Mouse (Mus musculus): ENCODE measurements around the gene 1700016H13Rik. TPM values are rescaled to one million over a fixed set of nuclear protein-coding genes. Genes with fewer than 3 reads are reported as not detected.

1700016H13Rik gene
- polyA plus RNA-seq, 1 experiment from 2014 or later, result 0.41 TPM

GRCm38 (mm10) chr5:103677894-103678293 lies 22.1 kb upstream of the 1700016H13Rik start:
- Histone ChIP-seq H3K27ac (no peak overlapping the region), H3K4me3 (replicated peaks; ENCODE audit: low read length) (no peak overlapping the region), H3K9me3 (ENCODE audit: control insufficient read depth, low read length) (no peaks in the 10 kb centered on the region), H3K4me2 (replicated peaks) (no peak overlapping the region), H3K27me3 (ENCODE audit: control insufficient read depth, insufficient read depth, low read length) (no peaks in the 10 kb centered on the region), H3K9ac (no peak overlapping the region), H3K4me1 (replicated peaks; ENCODE audit: control insufficient read depth, insufficient read depth, low read length) (no peaks in the 10 kb centered on the region), H3K36me3 (replicated peaks; ENCODE audit: control insufficient read depth, insufficient read depth) (no peaks in the 10 kb centered on the region)
- DNase-seq (ENCODE audit: low spot score) (no peak), ATAC-seq (ENCODE audit: low FRiP score) (no peak)
- WGBS, result 87% methylated on average over 6 of the region's 6 CpGs

- Histone ChIP-seq H3K27ac (no peak overlapping the region), H3K27me3 (ENCODE audit: control insufficient read depth, insufficient read depth, low read length) (no peaks in the 10 kb centered on the region), H3K4me1 (replicated peaks; ENCODE audit: control insufficient read depth, insufficient read depth, low read length) (no peaks in the 10 kb centered on the region), H3K4me3 (replicated peaks; ENCODE audit: low read length) (no peak overlapping the region), H3K4me2 (replicated peaks) (no peak overlapping the region), H3K9me3 (ENCODE audit: control insufficient read depth, low read length) (no peaks in the 10 kb centered on the region), H3K9ac (no peak overlapping the region), H3K36me3 (replicated peaks; ENCODE audit: control insufficient read depth, insufficient read depth) (no peaks in the 10 kb centered on the region)
- ATAC-seq (ENCODE audit: low FRiP score) (no peak), DNase-seq (ENCODE audit: low spot score) (no peak)
- WGBS, result 86% methylated on average over 6 of the region's 6 CpGs
These were observed 20.6 kb upstream of the 1700016H13Rik start for GRCm38 (mm10) chr5:103676289-103676881.

GRCm38 (mm10) chr5:103674482-103674881 lies 18.7 kb upstream of the 1700016H13Rik start:
- no peak for ATAC-seq (ENCODE audit: low FRiP score)
- Histone ChIP-seq H3K27me3 (ENCODE audit: control insufficient read depth, insufficient read depth, low read length) (no peaks in the 10 kb centered on the region), H3K36me3 (replicated peaks; ENCODE audit: control insufficient read depth, insufficient read depth) (no peaks in the 10 kb centered on the region), H3K9me3 (ENCODE audit: control insufficient read depth, low read length) (no peaks in the 10 kb centered on the region), H3K27ac (no peak overlapping the region), H3K4me1 (replicated peaks; ENCODE audit: control insufficient read depth, insufficient read depth, low read length) (no peaks in the 10 kb centered on the region), H3K4me2 (replicated peaks) (no peak overlapping the region), H3K9ac (no peak overlapping the region), H3K4me3 (replicated peaks; ENCODE audit: low read length) (no peak overlapping the region)
- WGBS, result 59% methylated on average over 6 of the region's 6 CpGs
- no peak for DNase-seq (ENCODE audit: low spot score)

GRCm38 (mm10) chr5:103673611-103674010 lies 17.8 kb upstream of the 1700016H13Rik start:
- Histone ChIP-seq H3K9me3 (ENCODE audit: control insufficient read depth, low read length) (no peaks in the 10 kb centered on the region), H3K27ac (no peak overlapping the region), H3K4me3 (replicated peaks; ENCODE audit: low read length) (no peak overlapping the region), H3K4me1 (replicated peaks; ENCODE audit: control insufficient read depth, insufficient read depth, low read length) (no peaks in the 10 kb centered on the region), H3K36me3 (replicated peaks; ENCODE audit: control insufficient read depth, insufficient read depth) (no peaks in the 10 kb centered on the region), H3K4me2 (replicated peaks) (no peak overlapping the region), H3K9ac (no peak overlapping the region), H3K27me3 (ENCODE audit: control insufficient read depth, insufficient read depth, low read length) (no peaks in the 10 kb centered on the region)
- ATAC-seq (ENCODE audit: low FRiP score) (no peak), DNase-seq (ENCODE audit: low spot score) (no peak)
- 81% methylated on average over 4 of the region's 4 CpGs for WGBS

GRCm38 (mm10) chr5:103671858-103672257 lies 16.0 kb upstream of the 1700016H13Rik start:
- ATAC-seq (ENCODE audit: low FRiP score) (no peak), DNase-seq (ENCODE audit: low spot score) (no peak)
- WGBS, result 76% methylated on average over 3 of the region's 3 CpGs
- Histone ChIP-seq H3K27me3 (ENCODE audit: control insufficient read depth, insufficient read depth, low read length) (no peaks in the 10 kb centered on the region), H3K36me3 (replicated peaks; ENCODE audit: control insufficient read depth, insufficient read depth) (no peaks in the 10 kb centered on the region), H3K4me3 (replicated peaks; ENCODE audit: low read length) (no peak overlapping the region), H3K27ac (no peak overlapping the region), H3K4me1 (replicated peaks; ENCODE audit: control insufficient read depth, insufficient read depth, low read length) (no peaks in the 10 kb centered on the region), H3K9me3 (ENCODE audit: control insufficient read depth, low read length) (no peaks in the 10 kb centered on the region), H3K9ac (no peak overlapping the region), H3K4me2 (replicated peaks) (no peak overlapping the region)

- no peak overlapping the region for H3K4me2 ChIP-seq (replicated peaks)
- no peak overlapping the region for H3K9ac ChIP-seq
- no peaks in the 10 kb centered on the region for H3K27me3 ChIP-seq (ENCODE audit: control insufficient read depth, insufficient read depth, low read length)
- no peaks in the 10 kb centered on the region for H3K36me3 ChIP-seq (replicated peaks; ENCODE audit: control insufficient read depth, insufficient read depth)
- no peak overlapping the region for H3K4me3 ChIP-seq (replicated peaks; ENCODE audit: low read length)
- no peak for ATAC-seq (ENCODE audit: low FRiP score)
- no peaks in the 10 kb centered on the region for H3K4me1 ChIP-seq (replicated peaks; ENCODE audit: control insufficient read depth, insufficient read depth, low read length)
- no peaks in the 10 kb centered on the region for H3K9me3 ChIP-seq (ENCODE audit: control insufficient read depth, low read length)
- 66% methylated on average over 2 of the region's 2 CpGs for WGBS
- no peak overlapping the region for H3K27ac ChIP-seq
- no peak for DNase-seq (ENCODE audit: low spot score)
These were observed 10.1 kb upstream of the 1700016H13Rik start for GRCm38 (mm10) chr5:103665876-103666275.

- H3K9me3 ChIP-seq (ENCODE audit: control insufficient read depth, low read length), result no peaks in the 10 kb centered on the region
- no peaks in the 10 kb centered on the region; the same call in 1 of the 2 replicates for H3K27me3 ChIP-seq (ENCODE audit: control insufficient read depth, insufficient read depth, low read length)
- H3K4me1 ChIP-seq (replicated peaks; ENCODE audit: control insufficient read depth, insufficient read depth, low read length), result no peaks in the 10 kb centered on the region
- no peak overlapping the region for H3K27ac ChIP-seq
- ATAC-seq (ENCODE audit: low FRiP score), result no peak
- H3K36me3 ChIP-seq (replicated peaks; ENCODE audit: control insufficient read depth, insufficient read depth), result no peaks in the 10 kb centered on the region
- H3K4me2 ChIP-seq (replicated peaks), result no peak overlapping the region
- no peak overlapping the region for H3K4me3 ChIP-seq (replicated peaks; ENCODE audit: low read length)
- no peak overlapping the region for H3K9ac ChIP-seq
- 64% methylated on average over 9 of the region's 9 CpGs for WGBS
- DNase-seq (ENCODE audit: low spot score), result no peak
These were observed 9.1 kb upstream of the 1700016H13Rik start for GRCm38 (mm10) chr5:103664932-103665331.

GRCm38 (mm10) chr5:103659571-103659970 lies 3.8 kb upstream of the 1700016H13Rik start:
- Histone ChIP-seq H3K36me3 (replicated peaks; ENCODE audit: control insufficient read depth, insufficient read depth) (no peaks in the 10 kb centered on the region), H3K27me3 (ENCODE audit: control insufficient read depth, insufficient read depth, low read length) (no peaks in the 10 kb centered on the region; the same call in 1 of the 2 replicates), H3K4me1 (replicated peaks; ENCODE audit: control insufficient read depth, insufficient read depth, low read length) (0 out of 2 replicates have a peak, but pooled peaks cover 3% of the 10 kb centered on the region), H3K4me3 (replicated peaks; ENCODE audit: low read length) (no peak overlapping the region), H3K9ac (no peak overlapping the region), H3K9me3 (ENCODE audit: control insufficient read depth, low read length) (no peaks in the 10 kb centered on the region), H3K4me2 (replicated peaks) (no peak overlapping the region), H3K27ac (no peak overlapping the region)
- peak; percentile 88 for DNase-seq (ENCODE audit: low spot score)
- ATAC-seq (ENCODE audit: low FRiP score), result no peak
- WGBS, result 35% methylated on average over 3 of the region's 3 CpGs

- Histone ChIP-seq H3K4me1 (replicated peaks; ENCODE audit: control insufficient read depth, insufficient read depth, low read length) (0 out of 2 replicates have a peak, but pooled peaks cover 3% of the 10 kb centered on the region), H3K27ac (no peak overlapping the region), H3K27me3 (ENCODE audit: control insufficient read depth, insufficient read depth, low read length) (no peaks in the 10 kb centered on the region; the same call in 1 of the 2 replicates), H3K4me3 (replicated peaks; ENCODE audit: low read length) (no peak overlapping the region), H3K9ac (no peak overlapping the region), H3K9me3 (ENCODE audit: control insufficient read depth, low read length) (no peaks in the 10 kb centered on the region), H3K36me3 (replicated peaks; ENCODE audit: control insufficient read depth, insufficient read depth) (no peaks in the 10 kb centered on the region), H3K4me2 (replicated peaks) (no peak overlapping the region)
- DNase-seq (ENCODE audit: low spot score) (peak; percentile 34), ATAC-seq (ENCODE audit: low FRiP score) (no peak)
- 72% methylated on average over 5 of the region's 5 CpGs for WGBS
These were observed 3.1 kb upstream of the 1700016H13Rik start for GRCm38 (mm10) chr5:103658921-103659320.

- ATAC-seq (ENCODE audit: low FRiP score) (no peak; the same call in 1 of the 2 replicates), DNase-seq (ENCODE audit: low spot score) (peak; percentile 28)
- no peak overlapping the region for H3K27ac ChIP-seq
- H3K4me2 ChIP-seq (replicated peaks), result peak overlapping the region; percentile 98
- no peaks in the 10 kb centered on the region for H3K36me3 ChIP-seq (replicated peaks; ENCODE audit: control insufficient read depth, insufficient read depth)
- 58% methylated on average over 4 of the region's 4 CpGs for WGBS
- no peak overlapping the region for H3K9ac ChIP-seq
- H3K4me1 ChIP-seq (replicated peaks; ENCODE audit: control insufficient read depth, insufficient read depth, low read length), result 0 out of 2 replicates have a peak, but pooled peaks cover 3% of the 10 kb centered on the region
- H3K4me3 ChIP-seq (replicated peaks; ENCODE audit: low read length), result peak overlapping the region; percentile 57
- H3K27me3 ChIP-seq (ENCODE audit: control insufficient read depth, insufficient read depth, low read length), result no peaks in the 10 kb centered on the region
- H3K9me3 ChIP-seq (ENCODE audit: control insufficient read depth, low read length), result no peaks in the 10 kb centered on the region
These were observed 1.0 kb downstream of the 1700016H13Rik start for GRCm38 (mm10) chr5:103654780-103655179.

Data from hindbrain, embryonic 14.5 days (tissue).